Mouse (Mus musculus) monocyte, adult 2 months (primary cell): ENCODE data around the gene Unc13a.
"Not testable (repeated sequence)": the region's sequence is repeated elsewhere in the genome, so short reads cannot be mapped to it uniquely, and the experiment has no call there.

Experiments
- DNase-seq, 2 experiments: peaks; one replicate each; pipeline ENCODE4 v3.0.0; 2022; ENCODE audit warnings: low spot score in 2 of 2, low read depth in 1 of 2

The Unc13a gene

GRCm38 (mm10) chr8:71671549-71671965 lies at the start of gene Unc13a:
Gene Unc13a (minus strand): TSS chr8:71671757.
- peak; percentile 35 to 80 for DNase-seq

GRCm38 (mm10) chr8:71719928-71720457 lies 48.4 kb upstream of the Unc13a start:
- no peak for DNase-seq

- DNase-seq = peak in 1 of 2 experiments; percentile 11
These were observed 47.7 kb upstream of the Unc13a start for GRCm38 (mm10) chr8:71719218-71719617.

DNA sequence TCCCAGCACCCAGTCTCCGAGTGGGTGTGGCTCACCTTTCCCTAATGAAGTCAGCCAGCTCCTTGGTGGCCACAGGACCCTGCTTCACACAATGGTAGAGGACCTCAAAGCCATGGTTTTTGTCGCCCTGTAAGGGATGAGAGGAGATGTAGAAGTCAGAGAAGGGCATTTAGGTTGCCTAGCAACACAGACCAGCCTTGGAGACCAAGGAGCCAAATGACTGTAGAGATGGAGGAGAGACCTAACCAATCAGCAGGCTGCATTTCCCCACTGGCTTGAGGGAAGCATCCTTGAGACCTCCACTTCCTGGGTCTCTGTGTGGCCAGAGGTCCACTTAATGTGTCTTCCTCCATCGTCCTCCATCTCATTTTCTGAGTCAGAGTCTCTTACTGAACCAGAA lies 46.7 kb upstream of the Unc13a start:
- DNase-seq = no peak

DNA sequence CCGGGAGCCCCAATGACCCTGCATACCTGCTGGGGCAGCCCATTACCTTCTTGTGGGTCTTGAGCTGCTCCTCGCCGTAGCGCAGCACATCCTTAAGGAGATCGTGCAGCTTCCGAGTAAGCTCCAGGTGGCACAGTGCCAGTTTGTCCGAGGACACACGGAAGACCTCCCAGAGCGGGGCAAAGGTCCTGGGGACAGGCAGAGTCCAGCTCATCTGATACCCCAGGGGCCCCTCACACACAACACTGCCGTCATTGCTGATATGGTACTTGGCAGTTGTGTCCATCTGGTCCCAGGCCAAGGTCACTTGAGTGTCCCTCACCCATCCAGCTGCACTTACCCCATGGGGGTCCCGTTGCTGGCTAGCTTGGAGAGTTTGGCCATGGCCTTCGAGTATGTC lies 45.5 kb upstream of the Unc13a start:
- no peak for DNase-seq

GRCm38 (mm10) chr8:71716561-71717053 lies 45.0 kb upstream of the Unc13a start:
- no peak for DNase-seq

DNA sequence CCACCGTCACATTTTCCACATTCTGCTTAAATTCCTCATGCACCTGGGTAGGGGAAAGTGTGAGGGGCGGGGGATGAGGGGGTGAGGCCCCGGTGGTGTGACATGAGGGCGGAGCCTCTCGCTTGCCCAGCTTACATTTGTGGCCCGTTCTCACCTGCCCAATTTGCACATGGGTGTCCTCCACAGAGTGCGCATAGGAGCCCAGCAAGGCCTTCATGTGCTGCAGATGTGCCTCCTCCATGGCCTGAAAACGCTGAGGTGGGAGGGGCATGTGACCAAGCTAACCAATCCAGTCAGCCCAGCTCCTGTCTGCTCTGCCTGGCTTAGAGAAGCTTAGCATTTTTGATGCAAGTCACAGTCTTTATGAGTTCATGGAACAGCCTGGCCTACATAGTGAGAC lies 44.0 kb upstream of the Unc13a start:
- DNase-seq = no peak

DNA sequence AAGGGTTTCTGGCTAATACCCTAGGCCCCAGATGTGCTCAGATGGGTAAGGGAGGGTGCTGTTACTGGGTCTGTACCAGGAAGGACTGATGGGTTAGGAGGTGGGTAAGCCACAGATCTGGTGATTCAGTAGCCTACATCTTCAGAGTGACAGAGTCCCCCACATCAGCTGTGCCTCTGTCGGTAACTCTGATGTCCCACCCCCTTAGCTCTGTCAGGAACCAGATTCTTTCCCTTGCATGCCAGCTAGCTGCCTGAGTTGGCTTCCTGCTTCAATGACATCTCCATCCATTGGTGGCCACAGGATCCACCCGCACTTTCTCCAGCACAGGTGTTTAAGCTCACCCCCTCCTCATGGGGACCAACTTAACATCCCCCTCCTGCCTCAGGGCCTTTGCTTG lies 40.0 kb upstream of the Unc13a start:
- no peak for DNase-seq

DNA sequence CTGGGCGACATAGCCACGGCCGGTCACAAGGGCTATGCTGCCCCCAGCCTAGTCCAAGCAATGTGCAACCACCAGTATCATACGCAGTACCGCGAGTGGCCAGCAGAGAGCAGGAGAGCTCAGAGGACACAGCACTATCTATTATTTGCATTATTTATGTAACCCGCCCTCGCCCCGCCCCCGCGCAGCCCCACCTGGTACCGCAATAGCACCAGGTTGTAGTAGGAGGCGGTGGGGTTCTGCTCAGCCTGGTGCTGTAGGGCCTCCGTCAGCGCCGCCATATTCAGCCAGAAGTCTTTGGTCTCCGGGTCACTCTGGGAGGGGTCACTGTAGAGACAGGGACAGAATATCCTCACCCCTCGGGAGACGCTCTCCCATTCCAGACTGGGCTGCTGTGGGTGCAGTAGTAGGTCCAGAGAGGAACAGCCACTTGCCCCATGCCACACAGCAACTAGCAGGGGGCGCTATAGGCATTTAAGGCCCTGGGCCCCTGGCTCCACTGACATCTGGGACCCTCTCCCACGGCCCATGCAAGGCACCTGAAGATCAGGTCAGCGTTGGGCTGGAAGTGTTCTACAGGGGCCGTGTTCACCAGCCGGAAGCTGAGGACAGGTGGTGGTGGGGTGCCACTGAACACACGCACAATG lies 38.4 kb upstream of the Unc13a start:
- peak; percentile 33 to 40 for DNase-seq

DNA sequence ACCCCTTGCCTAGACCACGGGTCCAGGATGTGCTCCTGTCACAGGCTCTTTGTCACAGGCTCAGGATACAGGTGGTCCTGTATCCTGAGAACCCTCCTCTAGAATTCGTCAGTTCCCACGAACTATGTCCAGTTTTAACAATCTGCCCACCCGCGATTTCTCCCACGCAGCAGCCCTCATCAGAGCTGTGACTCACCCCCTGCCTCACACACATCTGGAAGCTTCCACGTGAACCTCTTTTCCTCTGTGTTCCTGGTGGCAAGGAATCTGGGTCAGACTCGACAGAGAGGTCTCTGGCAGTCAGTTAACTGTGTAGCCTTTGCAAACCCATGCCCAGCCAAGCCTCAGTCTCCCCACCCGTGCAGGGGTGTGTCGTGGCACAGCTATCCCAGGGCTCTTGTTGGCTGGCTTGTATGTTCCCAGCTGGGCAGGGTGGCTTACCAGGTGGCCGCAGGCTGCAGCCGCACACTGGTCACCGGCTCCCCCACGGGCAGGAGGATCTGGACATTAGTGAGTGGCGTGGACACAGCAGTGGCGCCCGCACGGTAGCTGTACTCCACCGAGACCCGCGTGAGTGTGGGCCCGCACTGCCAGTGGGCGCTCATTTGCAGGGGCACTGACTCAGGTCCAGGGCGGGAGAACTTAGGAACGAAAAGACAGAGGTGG lies 37.7 kb upstream of the Unc13a start:
- no peak for DNase-seq

- DNase-seq = peak; percentile 43 to 54
These were observed 36.3 kb upstream of the Unc13a start for GRCm38 (mm10) chr8:71707874-71708273.

- not testable (repeated sequence) for DNase-seq
These were observed 31.8 kb upstream of the Unc13a start for GRCm38 (mm10) chr8:71703400-71703799.

DNA sequence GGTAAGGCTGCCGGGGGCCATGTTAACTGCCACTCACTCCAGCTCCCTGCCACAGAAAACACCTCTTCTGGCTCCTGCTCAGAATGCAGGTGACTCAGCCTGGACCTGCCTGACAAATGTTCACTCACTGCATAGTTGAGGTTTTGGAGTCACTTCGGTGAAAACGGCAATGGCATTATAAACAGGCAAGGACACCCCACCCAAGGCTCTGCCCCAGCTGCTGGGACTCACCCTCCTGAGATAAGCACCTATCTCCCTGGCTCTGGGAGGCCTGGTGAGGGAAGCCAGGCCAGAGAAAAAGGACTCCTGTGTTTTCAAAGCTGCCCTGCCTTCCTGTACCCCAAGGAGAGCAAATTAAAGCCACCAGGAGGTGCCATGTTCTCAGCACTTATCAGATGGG lies 31.4 kb upstream of the Unc13a start:
- DNase-seq = no peak

GRCm38 (mm10) chr8:71702087-71702432 lies 30.5 kb upstream of the Unc13a start:
- no peak for DNase-seq

DNA sequence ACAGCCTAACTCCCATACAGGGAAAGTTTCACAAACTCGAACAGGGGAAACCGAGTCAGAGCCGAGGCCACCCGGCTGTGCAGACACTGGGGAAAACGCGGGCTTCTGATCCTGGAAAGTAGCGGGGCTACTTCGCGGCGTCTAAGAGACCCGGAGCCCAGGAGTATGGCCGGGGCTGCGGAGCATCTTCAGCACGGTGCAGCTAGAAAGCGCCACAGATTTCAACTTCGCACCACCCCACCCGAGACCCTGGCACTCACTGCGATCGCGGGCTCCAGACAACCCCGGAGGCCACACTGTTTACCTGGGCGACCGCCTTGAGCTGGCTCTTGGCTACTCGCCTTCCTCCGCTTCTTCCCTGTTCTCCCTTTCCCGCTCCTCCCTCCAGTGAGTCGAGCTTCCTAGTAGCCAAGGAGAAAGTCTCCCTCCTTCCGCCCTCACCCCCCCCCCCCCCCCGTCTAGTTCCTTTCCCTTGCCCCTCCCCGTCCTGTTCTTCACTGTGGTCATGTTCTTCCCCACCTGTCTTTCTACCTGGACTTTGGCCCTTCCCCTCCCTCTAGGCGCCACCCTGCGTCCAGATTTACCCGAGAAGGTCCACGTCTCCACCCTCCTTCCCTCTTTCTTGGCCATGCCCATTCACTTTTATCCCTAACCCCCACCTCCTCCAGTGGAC lies 30.0 kb upstream of the Unc13a start, which contains the start of gene B3gnt3:
TSS of gene B3gnt3 (minus strand) at position 376 of the 673 bp plus-strand sequence.
- no peak for DNase-seq

GRCm38 (mm10) chr8:71700493-71701269 lies 29.1 kb upstream of the Unc13a start:
- DNase-seq = no peak

- DNase-seq = not testable (repeated sequence)
These were observed 23.9 kb upstream of the Unc13a start for GRCm38 (mm10) chr8:71695456-71695855.

DNA sequence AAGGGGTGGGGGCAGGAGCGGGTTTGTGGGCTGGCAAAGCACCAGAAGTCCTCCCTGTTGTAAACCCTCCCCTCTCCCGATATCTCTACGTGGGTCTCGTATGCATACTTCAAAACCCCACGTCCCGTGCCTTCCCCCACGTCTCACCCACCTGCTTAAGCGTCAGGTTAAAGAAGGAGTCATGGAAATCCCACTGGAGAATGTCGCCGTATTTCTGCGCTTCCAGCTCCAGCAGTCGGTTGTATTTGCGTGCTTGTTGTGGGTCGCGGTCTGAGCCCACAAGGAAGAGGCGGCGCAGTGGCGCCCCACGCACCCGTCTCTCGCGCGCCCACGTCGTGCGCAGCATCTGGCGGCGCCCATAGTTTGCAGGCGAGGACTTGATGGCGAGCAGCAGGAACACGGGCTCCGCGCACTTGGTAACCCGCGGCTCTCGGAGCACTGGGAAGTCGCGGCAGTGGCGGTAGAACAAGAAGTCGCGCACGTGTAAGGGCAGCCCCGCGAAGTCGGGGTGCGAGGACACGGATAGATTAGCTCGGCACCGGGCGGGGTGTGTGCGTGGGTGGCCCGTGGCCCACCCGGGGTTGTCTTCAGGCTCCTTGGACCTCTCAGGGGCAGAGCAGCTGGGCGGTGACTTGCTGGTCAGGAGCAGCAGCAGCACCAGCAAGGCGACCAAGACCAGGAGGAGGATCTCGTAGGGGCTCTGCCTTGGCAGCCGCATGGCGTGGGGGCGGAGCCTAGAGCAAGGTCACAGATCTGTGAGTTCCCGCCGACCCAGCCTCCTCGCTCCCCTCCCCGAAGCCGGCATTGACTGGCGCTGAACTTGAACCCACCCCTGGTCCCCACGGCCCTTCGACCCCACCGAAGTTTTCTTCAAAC lies 21.8 kb upstream of the Unc13a start:
- DNase-seq = no peak

DNA sequence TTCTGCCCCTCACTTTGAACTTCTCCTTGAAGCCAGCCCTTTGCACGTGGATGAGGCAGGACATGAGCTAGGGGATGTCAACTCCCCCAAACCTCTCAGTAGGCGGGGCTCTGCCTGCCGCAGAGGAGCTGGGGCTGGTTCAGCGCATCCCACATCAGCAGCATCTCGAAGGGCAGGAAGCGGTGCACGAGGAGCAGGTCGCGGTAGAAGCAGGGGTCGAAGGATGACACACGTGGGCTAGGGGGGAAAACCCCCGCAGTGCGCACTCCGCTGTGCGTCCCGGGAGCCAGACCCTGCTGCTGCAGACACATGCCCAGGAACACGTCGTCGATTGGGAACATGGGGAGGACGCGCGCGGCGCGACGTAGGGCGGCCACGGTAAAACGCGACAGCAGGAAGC lies 21.0 kb upstream of the Unc13a start:
- DNase-seq = no peak

GRCm38 (mm10) chr8:71689028-71689427 lies 17.5 kb upstream of the Unc13a start, which contains the start of gene Insl3:
Gene Insl3 (plus strand): TSS chr8:71689214.
- no peak for DNase-seq
